Mouse (Mus musculus) embryonic facial prominence, embryonic 14.5 days (tissue): ENCODE measurements around the gene Wdr59. TPM values are rescaled to one million over a fixed set of nuclear protein-coding genes. Genes with fewer than 3 reads are reported as not detected.

ENCODE experiments used
- ATAC-seq: fragments of 200-750 bp; cut with Nextera tagmentation; 2 replicates; pipeline ENCODE4 v1.8.0; 2017; ENCODE audit warnings: low read depth, moderate number of reproducible peaks, moderate TSS enrichment
- DNase-seq: peaks from one replicate; pipeline ENCODE4 v3.0.0-alpha.2; 2015; ENCODE audit warnings: low spot score
- H3K27ac ChIP-seq: fragments of 300-500 bp; sonication (generic); replicated peaks from 2 replicates; pipeline ENCODE4 v1.5.1; 2014; ENCODE audit warnings: low read depth, mild to moderate bottlenecking, low read length, moderate library complexity
- H3K27me3 ChIP-seq: fragments of 300-500 bp; sonication (generic); replicated peaks from 2 replicates; pipeline ENCODE4 v1.6.1; 2014; ENCODE audit warnings: low read length; ENCODE audit not compliant: control insufficient read depth, insufficient read depth
- H3K36me3 ChIP-seq: fragments of 300-500 bp; sonication (generic); 2 replicates; pipeline ENCODE4 v1.6.1; 2014; ENCODE audit warnings: low read length, mixed read lengths; ENCODE audit not compliant: control insufficient read depth, insufficient read depth
- H3K4me1 ChIP-seq: fragments of 300-500 bp; sonication (generic); 2 replicates; pipeline ENCODE4 v1.6.1; 2014; ENCODE audit warnings: antibody characterized with exemption, low read length; ENCODE audit not compliant: control insufficient read depth, insufficient read depth
- H3K4me2 ChIP-seq: fragments of 300-500 bp; sonication (generic); 2 replicates; pipeline ENCODE4 v1.6.1; 2014; ENCODE audit warnings: low read depth, mild to moderate bottlenecking, low read length, moderate library complexity, mixed read lengths
- H3K4me3 ChIP-seq: fragments of 300-500 bp; sonication (generic); 2 replicates; pipeline ENCODE4 v1.5.1; 2014; ENCODE audit warnings: low read depth, mild to moderate bottlenecking, low read length
- H3K9ac ChIP-seq: fragments of 300-500 bp; sonication (generic); 2 replicates; pipeline ENCODE4 v1.6.1; 2014; ENCODE audit warnings: low read depth, mild to moderate bottlenecking, low read length, moderate library complexity, mixed read lengths
- H3K9me3 ChIP-seq: fragments of 300-500 bp; sonication (generic); 2 replicates; pipeline ENCODE4 v1.6.1; 2016; ENCODE audit warnings: low read length; ENCODE audit not compliant: control insufficient read depth
- WGBS: fragments of 180-500 bp; shearing (Covaris S2); extraction: QIAGEN DNeasy Blood & Tissue Kit; methylation state at CpG from one replicate; pipeline ENCODE4 v1.1.7; 2014; 5-methylcytosine and 5-hydroxymethylcytosine counted together
- polyA plus RNA-seq: library from polyadenylated mRNA; unstranded; fragments of >200 nt; fragmentation: Nextera tagmentation; extraction: Ambion mirVana; gene quantifications from 2 replicates; pipeline ENCODE4 v1.2.1, GENCODE M21; 2014

Wdr59 gene
- polyA plus RNA-seq, 1 experiment from 2014 or later: 4.6 TPM

GRCm38 (mm10) chr8:111492508-111492907, 29.4 kb downstream of the Wdr59 start:
- Histone ChIP-seq H3K4me3 (no peak overlapping the region), H3K9ac (no peak overlapping the region), H3K4me1 (no peaks in the 10 kb centered on the region), H3K27ac (no peak overlapping the region), H3K9me3 (no peaks in the 10 kb centered on the region), H3K27me3 (no peaks in the 10 kb centered on the region), H3K36me3 (peaks cover 28% of the 10 kb centered on the region; the same call in 1 of the 2 replicates), H3K4me2 (no peak overlapping the region)
- DNase-seq (peak; percentile 38), ATAC-seq (no peak)
- WGBS: 83% methylated on average over 9 of the region's 9 CpGs

- ATAC-seq (no peak), DNase-seq (no peak)
- Histone ChIP-seq H3K4me2 (no peak overlapping the region), H3K4me1 (no peaks in the 10 kb centered on the region), H3K9me3 (no peaks in the 10 kb centered on the region), H3K9ac (no peak overlapping the region), H3K27me3 (no peaks in the 10 kb centered on the region), H3K27ac (0 out of 2 replicates have a peak overlapping the region, but pooled peaks have one; percentile 8), H3K4me3 (no peak overlapping the region), H3K36me3 (peaks cover 29% of the 10 kb centered on the region; the same call in 1 of the 2 replicates)
- 68% methylated on average over 7 of the region's 7 CpGs for WGBS
Measured at GRCm38 (mm10) chr8:111491191-111491590, 30.7 kb downstream of the Wdr59 start.

DNA sequence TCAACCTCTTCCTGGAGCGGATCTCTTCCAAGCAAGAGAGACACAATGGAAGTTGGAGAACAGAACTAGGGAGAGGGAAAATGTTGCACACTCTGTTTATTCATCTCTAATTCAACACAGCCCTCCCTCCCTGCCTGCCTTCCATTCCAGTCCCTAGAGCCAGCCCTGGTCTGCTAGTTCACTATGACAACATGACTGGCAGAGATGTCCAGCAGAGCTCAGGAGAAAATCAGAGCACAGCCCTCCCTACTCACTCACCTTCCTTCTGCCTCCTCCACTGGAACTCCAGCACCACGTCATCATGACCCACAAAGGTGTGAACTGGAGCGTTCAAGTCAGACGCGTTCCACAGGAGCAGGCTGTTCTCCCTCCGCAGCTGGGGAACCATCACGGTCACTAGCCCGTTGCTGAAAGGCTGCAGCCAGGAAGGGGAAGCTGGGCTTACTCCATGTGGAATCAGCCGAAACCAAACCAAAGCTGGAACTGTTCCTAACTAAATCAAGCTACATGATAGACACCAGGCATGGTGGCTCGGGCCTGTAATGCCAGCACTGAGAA, 31.8 kb downstream of the Wdr59 start:
- Histone ChIP-seq H3K9me3 (no peaks in the 10 kb centered on the region), H3K27me3 (no peaks in the 10 kb centered on the region), H3K4me2 (no peak overlapping the region), H3K36me3 (peaks cover 28% of the 10 kb centered on the region; the same call in 1 of the 2 replicates), H3K4me3 (no peak overlapping the region), H3K9ac (no peak overlapping the region), H3K4me1 (no peaks in the 10 kb centered on the region), H3K27ac (0 out of 2 replicates have a peak overlapping the region, but pooled peaks have one; percentile 5)
- 78% methylated on average over 10 of the region's 10 CpGs for WGBS
- peak; percentile 26 for DNase-seq
- peak; percentile 18; the same call in 1 of the 2 replicates for ATAC-seq

- 88% methylated on average over 8 of the region's 8 CpGs for WGBS
- Histone ChIP-seq H3K4me2 (no peak overlapping the region), H3K36me3 (peaks cover 79% of the 10 kb centered on the region), H3K27ac (no peak overlapping the region), H3K27me3 (no peaks in the 10 kb centered on the region), H3K4me1 (no peaks in the 10 kb centered on the region), H3K9me3 (no peaks in the 10 kb centered on the region), H3K4me3 (no peak overlapping the region), H3K9ac (no peak overlapping the region)
- no peak for ATAC-seq
- DNase-seq: no peak
Measured at GRCm38 (mm10) chr8:111480691-111481090, 41.2 kb downstream of the Wdr59 start.

DNA sequence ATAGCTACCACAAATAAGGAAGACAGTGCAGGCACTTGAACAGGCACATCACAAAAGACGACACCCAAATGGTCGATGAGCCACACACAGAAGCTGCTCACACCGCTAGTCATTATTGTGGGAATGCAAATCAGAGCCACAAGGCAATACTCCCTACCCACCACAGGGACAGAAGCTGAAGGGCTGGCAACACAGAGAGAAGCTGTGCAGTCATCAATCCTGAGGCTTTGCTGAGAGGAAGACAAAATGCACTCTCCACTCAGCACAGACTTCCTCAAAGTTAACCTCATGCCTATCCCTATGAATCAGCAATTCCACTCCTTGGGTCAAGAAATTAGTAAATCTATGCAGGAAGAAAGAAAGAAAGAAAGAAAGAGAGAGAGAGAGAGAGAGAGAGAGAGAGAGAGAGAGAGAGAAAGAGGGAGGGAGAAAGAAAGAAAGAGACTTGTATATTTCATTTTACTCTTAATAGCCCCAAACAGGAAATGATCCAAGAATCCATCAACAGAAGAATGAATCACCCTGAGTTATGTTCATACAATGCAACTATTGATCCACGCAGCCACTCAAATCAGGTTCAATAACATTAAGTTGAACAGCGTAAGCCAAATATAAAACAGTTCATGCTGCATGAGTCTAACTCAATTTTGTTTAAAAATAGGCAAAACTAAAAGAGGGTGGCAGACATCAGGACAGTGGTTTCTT, 44.0 kb downstream of the Wdr59 start:
- ATAC-seq (no peak), DNase-seq (no peak)
- H3K4me2 ChIP-seq: no peak overlapping the region
- no peaks in the 10 kb centered on the region for H3K9me3 ChIP-seq
- H3K36me3 ChIP-seq: peaks cover 57% of the 10 kb centered on the region
- 77% methylated on average over 5 of the region's 5 CpGs for WGBS
- H3K27me3 ChIP-seq: no peaks in the 10 kb centered on the region
- H3K4me1 ChIP-seq: no peaks in the 10 kb centered on the region
- no peak overlapping the region for H3K9ac ChIP-seq
- no peak overlapping the region for H3K4me3 ChIP-seq
- H3K27ac ChIP-seq: no peak overlapping the region

- ATAC-seq: no peak
- Histone ChIP-seq H3K27me3 (no peaks in the 10 kb centered on the region), H3K4me3 (no peak overlapping the region), H3K9ac (no peak overlapping the region), H3K9me3 (no peaks in the 10 kb centered on the region), H3K36me3 (peaks cover 18% of the 10 kb centered on the region; the same call in 1 of the 2 replicates), H3K27ac (0 out of 2 replicates have a peak overlapping the region, but pooled peaks have one; percentile 13), H3K4me2 (no peak overlapping the region), H3K4me1 (peaks cover 27% of the 10 kb centered on the region)
- DNase-seq: peak; percentile 49
- 76% methylated on average over 12 of the region's 12 CpGs for WGBS
Measured at GRCm38 (mm10) chr8:111471526-111472081, 50.3 kb downstream of the Wdr59 start.

DNA sequence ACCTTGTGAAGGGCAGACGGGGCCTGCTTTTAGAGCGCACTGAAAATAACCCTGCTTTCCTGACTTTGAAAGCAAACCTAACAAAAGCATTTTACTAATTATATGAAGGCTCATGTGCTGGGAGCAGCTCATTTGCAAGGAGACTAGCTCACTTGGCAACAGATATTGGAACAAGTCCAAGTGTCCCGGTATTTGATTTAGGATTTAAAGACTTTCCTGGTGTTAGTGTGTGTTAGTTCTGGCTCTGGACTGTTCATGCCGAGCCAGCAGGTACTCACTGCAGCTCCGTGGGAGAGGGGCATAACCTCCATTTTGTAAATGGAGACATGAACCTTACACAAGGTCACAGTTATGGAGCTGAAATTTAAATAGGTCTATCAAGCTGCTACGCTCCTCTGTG, 52.9 kb downstream of the Wdr59 start:
- H3K27me3 ChIP-seq: no peaks in the 10 kb centered on the region
- H3K4me1 ChIP-seq: peaks cover 27% of the 10 kb centered on the region
- no peak overlapping the region for H3K4me3 ChIP-seq
- peak; percentile 85 for DNase-seq
- H3K9me3 ChIP-seq: no peaks in the 10 kb centered on the region
- H3K4me2 ChIP-seq: no peak overlapping the region
- peaks cover 13% of the 10 kb centered on the region; the same call in 1 of the 2 replicates for H3K36me3 ChIP-seq
- WGBS: 39% methylated on average over 6 of the region's 6 CpGs
- H3K27ac ChIP-seq: no peak overlapping the region; the same call in 1 of the 2 replicates
- ATAC-seq: peak; percentile 61
- no peak overlapping the region for H3K9ac ChIP-seq

DNA sequence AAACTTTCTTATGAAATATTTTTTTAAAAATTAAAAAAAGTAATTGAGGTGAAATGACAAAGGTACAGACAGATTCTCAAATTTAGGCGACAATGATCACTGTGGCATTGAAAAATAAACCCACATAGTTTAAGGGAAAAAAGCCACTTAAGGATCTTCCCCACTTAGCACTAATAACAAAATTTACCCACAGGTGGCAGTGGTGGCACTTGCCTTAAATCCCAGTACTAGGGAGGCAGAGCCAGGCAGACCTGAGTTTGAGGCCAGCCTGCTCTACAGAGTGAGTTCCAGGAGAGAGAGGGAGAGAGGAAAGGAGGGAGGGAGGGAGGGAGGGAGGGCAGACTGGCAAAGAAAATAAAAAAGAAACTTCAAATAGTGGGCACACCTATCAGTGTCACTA, 56.6 kb downstream of the Wdr59 start:
- Histone ChIP-seq H3K4me2 (no peak overlapping the region), H3K27ac (no peak overlapping the region), H3K4me1 (peaks cover 12% of the 10 kb centered on the region; the same call in 1 of the 2 replicates), H3K9ac (no peak overlapping the region), H3K36me3 (peaks cover 18% of the 10 kb centered on the region), H3K27me3 (no peaks in the 10 kb centered on the region), H3K9me3 (no peaks in the 10 kb centered on the region), H3K4me3 (no peak overlapping the region)
- DNase-seq (no peak), ATAC-seq (no peak)
- WGBS: 83% methylated on average over 1 of the region's 1 CpGs
